Mouse (Mus musculus): ENCODE measurements at regions not wholly inside any gene's neighbourhood (a gene's known extent, or its start where the extent isn't known, plus 50 kb on each side); places are given as distances from the start of the nearest gene placed in this dataset.
A peak's percentile ranks its signal among the peaks of the same experiment; 100 is the strongest.

DNA sequence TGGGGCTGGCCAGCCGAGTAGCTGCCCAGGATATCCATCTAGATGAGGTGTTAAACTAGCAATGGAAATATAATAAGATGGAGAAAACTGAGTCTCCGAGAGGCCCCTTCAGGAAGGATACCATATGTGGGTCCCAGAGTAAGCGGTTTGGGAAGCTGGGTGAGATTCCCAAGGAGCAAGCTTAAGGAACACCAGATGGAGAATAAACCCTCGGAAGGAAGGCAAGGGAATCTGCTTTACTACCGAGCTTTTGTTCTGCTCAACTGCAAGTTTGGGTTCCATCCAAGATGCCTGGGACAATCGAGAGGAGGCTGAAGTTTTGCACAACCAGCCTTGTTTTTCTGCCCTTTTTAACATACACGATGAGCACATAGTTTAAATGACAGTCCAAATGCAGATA is 164.9 kb upstream of the Osr1 start:
- DNase-seq (ENCODE audit: low read depth, low spot score) = no peak

DNA sequence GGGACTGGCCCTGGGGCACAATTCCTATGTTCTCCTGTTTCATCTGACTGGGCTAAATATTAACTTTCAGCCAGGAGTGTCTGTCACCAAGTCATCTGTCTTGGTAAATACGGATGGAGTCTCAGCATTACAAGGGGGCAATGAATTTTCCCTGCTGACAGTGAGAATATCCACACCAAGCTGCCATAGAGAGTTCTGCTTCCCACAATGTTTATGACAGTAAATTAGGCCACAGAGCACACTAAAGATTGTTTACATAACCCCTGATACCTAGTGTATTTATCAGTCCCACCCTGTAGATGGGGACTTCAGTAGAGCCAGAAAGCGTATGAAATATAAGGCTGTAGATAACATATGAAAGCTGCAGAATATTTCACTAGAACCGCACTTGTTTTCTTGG is 150.6 kb upstream of the Osr1 start:
- DNase-seq (ENCODE audit: low read depth, low spot score) = no peak

DNA sequence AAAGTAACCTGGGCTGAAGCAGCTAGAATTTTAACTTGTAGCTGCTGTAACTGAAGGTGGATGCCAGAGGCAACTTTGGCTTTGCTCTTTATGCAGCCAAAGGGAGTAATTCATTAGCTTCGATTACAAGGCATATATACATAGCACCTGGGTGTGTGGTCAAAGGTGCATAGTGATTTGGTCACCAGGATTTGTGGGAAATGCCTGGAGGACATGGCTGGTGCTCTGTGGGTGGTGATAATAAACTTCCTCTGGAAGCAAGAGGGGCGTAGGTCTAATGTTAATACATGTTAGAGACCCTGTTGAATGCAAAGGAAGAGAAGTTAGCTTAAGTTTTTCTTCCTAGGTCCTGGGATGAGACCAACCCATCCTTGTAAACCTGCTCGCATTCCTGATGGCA is 139.3 kb upstream of the Osr1 start:
- DNase-seq (ENCODE audit: low read depth, low spot score) = no peak

DNA sequence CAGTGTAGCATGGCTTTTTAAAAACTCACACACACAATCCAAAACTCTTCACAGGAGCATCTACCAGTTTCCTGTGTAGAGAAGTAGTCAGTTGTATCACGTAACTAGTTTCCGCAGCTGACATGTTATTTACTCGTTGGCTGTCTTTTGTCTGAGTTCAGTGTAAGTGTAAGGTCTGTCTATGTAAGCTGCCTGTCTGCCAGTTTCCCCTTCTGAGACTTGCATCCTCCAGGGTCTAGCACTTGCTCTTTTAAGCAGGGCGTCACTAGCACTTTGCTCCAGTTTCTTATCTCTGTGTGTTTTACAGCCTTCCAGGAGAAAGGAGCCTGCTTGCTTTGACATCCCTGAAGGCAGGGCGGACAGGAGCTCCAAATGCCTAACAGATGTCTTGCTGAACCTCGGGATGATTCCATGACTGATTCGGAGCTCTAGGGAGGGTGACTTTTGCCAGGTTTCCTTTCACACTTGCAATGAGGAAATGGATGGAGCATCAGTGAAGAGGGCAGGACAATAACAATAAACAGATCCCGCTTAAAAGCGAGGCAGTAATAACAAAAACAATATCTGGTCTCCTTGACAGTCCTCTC is 131.2 kb upstream of the Osr1 start:
- DNase-seq (ENCODE audit: low read depth, low spot score) = no peak

DNA sequence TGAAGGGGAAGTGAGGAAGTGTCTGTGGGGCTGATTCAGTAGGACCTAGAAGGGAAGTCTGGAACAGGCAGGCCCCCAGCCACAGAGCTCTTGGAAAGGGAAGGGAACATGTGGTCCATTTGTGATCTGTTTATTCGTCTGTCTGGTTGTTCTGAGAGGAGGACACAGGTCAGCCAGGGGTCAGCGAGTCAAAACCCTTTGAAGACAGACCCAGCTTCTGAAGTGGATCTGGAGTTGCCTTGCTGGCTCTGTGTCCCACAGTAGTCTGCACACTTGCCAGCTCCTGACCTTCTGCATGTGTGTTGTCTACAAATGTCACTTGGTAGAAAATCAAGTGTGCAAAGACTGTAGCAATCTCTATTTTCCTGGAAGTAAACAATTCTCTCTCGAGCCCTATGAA is 119.3 kb upstream of the Osr1 start:
- DNase-seq (ENCODE audit: low read depth, low spot score) = no peak

DNA sequence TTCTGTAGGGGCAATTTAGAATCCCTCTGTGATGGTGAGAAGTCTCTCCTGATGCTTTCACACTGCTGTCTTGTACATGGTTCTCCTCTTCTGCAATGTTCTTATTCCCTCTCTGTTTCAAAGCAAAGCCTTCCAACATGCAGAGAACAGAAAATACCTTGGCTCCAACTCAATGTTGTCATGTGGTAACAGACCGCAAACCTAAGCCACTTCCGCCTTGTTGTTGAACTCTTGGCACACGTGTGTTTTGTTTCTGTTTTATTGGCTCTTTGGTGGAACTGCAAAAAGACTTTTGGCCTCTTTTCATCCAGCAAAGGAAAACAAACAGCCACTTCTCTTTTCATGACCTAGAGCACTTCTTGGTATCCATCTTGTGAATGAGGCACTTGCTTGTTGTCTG is 109.7 kb upstream of the Osr1 start:
- DNase-seq (ENCODE audit: low read depth, low spot score) = no peak

DNA sequence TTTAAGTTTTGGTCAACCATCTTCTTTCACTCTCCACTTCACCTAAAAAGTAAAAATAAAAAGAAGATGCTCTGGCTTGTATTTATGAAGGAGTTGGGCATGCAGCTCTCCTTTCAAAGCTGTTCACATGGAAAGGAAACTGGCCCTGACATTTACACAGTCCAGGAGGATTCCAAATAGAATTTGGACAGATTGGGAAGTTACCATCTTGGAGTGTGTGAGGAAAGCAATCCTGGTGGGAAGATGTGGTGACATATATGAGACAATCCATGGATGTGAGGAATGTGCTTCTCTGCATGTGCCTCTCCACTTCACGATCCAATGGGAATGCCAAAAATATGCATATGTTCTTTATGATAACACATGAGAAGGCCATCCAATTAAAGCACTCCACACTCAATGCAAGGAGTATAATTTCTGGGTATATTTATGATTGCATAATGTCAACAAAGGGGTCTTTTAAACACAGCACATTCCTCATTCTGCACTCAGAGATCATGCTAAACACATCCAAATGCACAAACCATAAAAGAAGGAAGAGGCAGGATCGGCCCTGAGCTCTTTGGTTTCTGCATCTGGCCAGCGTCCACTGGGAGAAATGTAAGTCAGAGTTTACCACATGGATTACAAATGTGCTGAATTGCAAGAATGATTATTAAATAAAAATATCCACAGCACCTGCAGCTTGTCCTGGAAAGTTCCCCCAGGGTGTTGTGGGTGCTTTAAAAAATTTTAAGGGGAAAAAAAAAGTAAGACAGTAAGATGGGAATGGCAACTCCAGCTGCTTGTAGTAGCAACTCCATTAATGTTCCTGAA is 100.1 kb upstream of the Osr1 start:
- DNase-seq (ENCODE audit: low read depth, low spot score) = no peak

DNA sequence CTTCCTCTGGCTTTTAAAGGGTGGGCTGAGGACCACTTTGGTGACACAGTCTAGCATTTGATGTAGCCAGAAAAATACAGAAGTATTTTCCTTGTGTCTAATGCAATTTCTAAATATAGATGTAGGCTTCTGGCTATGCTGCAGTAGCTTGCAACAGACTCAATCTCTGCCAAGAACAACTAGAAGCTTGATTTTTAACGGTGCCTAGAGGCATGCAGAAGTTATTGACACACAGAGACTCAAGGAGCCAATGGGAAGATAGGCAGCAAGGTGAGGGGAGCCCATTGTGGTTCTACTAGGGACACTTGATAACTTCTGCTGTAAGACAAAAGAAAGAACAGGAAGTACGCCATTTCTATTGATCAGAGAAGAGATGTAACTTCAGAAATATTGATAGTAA is 94.1 kb upstream of the Osr1 start:
- DNase-seq (ENCODE audit: low read depth, low spot score) = no peak

DNA sequence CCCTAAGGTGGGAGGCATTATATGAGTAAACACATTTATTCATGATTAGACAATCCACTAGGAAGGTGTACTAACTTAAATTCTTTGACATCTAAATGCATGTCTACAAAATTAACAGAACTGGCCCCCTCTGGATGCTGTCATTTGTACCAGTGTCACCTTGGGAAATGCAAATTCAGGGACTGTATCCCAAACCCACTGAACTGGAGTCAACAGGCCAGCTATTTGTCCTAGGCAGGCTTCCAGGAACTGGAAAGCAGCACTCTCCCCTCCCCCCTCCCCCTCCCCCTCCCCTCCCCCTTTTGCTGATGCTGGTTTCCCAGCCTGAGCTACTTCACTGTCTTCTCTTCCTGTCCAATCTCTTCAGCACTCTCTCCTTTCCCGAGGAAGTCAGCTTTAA is 91.7 kb upstream of the Osr1 start:
- peak; percentile 44 for DNase-seq (ENCODE audit: low read depth, low spot score)

DNA sequence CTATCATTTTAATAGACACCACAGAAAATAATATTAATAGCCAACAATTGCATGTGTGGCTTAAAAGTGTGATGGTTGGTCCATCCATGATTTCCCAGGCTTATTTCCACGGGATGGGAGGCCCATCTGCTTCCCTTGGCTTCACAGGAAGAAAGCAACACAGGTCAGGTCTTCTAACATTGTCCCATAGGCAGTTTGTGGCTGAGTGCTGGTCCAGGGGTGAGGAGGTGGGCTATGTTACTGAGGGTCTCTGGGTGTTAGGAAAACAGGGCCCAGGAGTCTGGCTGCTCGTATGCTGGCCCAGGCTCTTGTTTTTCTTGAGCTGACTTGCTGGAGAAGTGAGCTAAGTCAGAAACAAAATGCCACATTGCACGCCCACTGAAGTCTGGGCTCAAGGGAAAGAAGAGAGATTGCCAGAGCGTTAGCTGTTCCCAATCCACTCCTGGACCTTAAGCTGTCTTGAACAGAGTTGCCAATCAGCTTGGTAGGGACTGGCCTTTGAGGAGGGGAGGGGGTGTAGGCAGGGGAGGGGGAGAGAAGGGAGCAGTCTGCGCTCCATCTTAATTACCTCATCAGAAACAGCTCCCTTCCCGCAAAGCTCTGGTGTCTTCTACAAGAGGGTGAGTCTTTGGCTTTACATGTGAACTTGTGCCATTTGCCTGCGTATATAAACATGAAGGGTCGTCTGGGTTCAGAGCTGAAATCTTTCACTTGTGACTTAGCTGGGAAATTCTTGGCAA is 82.1 kb upstream of the Osr1 start:
- no peak for DNase-seq (ENCODE audit: low read depth, low spot score)

DNA sequence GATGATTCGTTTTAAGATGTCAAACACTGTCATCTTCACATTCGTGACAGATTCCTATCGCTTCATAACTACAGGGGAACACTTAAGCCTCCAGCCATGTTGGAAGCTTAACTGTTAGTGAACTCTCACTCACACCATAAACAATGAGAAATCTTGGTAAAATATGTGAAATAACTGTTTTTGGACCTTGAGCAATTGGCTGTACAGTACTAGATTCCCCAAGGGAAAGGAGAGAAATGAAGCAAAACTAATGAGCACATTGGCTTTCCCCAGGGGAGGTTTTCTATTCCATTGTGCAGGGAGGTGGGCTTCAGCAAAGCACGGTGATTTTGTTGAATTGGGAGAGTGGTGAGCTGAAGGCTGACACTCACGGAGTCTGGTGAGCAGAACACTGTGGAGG is 56.0 kb upstream of the Osr1 start:
- DNase-seq (ENCODE audit: low read depth, low spot score) = no peak

DNA sequence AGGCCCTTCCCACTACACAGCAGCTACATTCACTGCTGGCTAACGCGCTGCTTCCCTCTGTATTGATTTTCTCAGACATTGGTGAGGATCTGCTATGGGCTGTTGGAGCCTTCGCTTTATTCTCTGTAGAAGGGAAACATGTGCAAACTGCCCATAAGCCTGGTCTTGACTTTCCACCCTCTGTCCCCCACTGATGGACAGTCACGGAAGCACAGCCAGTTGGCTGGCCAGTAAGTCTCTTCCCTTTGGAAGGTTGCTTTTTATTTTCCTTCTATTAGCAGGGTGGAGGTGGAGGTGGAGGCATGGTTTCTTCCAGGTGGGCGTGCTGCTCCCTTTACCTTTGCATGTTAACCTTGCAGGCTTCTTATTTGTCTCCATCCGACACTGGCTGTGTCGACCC is 51.1 kb upstream of the Osr1 start:
- DNase-seq (ENCODE audit: low read depth, low spot score) = no peak

DNA sequence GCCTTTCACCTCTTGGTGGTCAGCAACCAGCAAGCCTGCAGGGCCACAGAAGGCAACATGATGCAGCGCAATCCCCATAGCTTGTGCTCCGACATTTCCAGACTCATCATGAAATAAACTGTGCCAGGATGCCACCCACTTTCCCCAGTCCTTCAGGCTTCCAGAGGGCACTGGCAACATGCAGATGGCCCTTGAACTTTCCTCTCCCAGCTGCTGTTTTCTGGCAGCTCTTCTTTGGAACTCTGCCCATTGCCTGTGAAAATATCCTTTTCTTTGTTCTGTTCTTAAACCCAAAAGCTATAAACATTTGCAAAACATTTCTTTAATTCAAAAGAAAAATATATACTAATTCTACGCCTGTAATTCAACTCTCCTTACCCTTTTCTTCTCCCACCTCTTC is 50.6 kb upstream of the Osr1 start:
- DNase-seq (ENCODE audit: low read depth, low spot score) = no peak

All from ZHBTc4 (cell line).